Mouse (Mus musculus) splenic B cell, adult 2 months (primary cell): ENCODE data around the gene Nckap1.

Experiments
- DNase-seq: peaks from one replicate; pipeline ENCODE4 v3.0.0-alpha.2; 2011; ENCODE audit warnings: low read depth, low spot score
- H3K27me3 ChIP-seq: 2 replicates; pipeline ENCODE4 v1.6.1; 2012; ENCODE audit warnings: mild to moderate bottlenecking, low read length, moderate library complexity, mixed read lengths; ENCODE audit not compliant: control insufficient read depth, poor library complexity, insufficient read depth, severe bottlenecking
- H3K36me3 ChIP-seq: 2 replicates; pipeline ENCODE4 v1.6.1; 2012; ENCODE audit warnings: mild to moderate bottlenecking, low read length, moderate library complexity, mixed read lengths; ENCODE audit not compliant: control insufficient read depth, poor library complexity, insufficient read depth, severe bottlenecking

Gene Nckap1

GRCm38 (mm10) chr2:80581043-80581711 is at the start of gene Nckap1:
Gene Nckap1, minus strand, starts transcription at chr2:80581380.
- DNase-seq = peak; percentile 52
- H3K36me3 ChIP-seq = no peaks in the 10 kb centered on the region
- H3K27me3 ChIP-seq = no peaks in the 10 kb centered on the region; the same call in 1 of the 2 replicates

GRCm38 (mm10) chr2:80624523-80624922 is 43.3 kb upstream of the Nckap1 start:
- Histone ChIP-seq H3K27me3 (no peaks in the 10 kb centered on the region), H3K36me3 (0 out of 2 replicates have a peak, but pooled peaks cover 1% of the 10 kb centered on the region)
- no peak for DNase-seq

GRCm38 (mm10) chr2:80621921-80622320 is 40.7 kb upstream of the Nckap1 start:
- H3K36me3 ChIP-seq = 0 out of 2 replicates have a peak, but pooled peaks cover 1% of the 10 kb centered on the region
- no peak for DNase-seq
- H3K27me3 ChIP-seq = no peaks in the 10 kb centered on the region

GRCm38 (mm10) chr2:80618991-80619390 is 37.8 kb upstream of the Nckap1 start:
- no peak for DNase-seq
- Histone ChIP-seq H3K36me3 (peaks cover 3% of the 10 kb centered on the region; the same call in 1 of the 2 replicates), H3K27me3 (no peaks in the 10 kb centered on the region)

GRCm38 (mm10) chr2:80616854-80617737 is 35.9 kb upstream of the Nckap1 start, which contains the start of the genes Dusp19 and Nup35:
Gene Dusp19, plus strand, starts transcription at chr2:80617045.
Gene Nup35, plus strand, starts transcription at chr2:80617236.
- peaks cover 3% of the 10 kb centered on the region; the same call in 1 of the 2 replicates for H3K36me3 ChIP-seq
- peak; percentile 93 for DNase-seq
- no peaks in the 10 kb centered on the region for H3K27me3 ChIP-seq

GRCm38 (mm10) chr2:80612796-80613195 is 31.6 kb upstream of the Nckap1 start:
- Histone ChIP-seq H3K36me3 (peaks cover 2% of the 10 kb centered on the region; the same call in 1 of the 2 replicates), H3K27me3 (no peaks in the 10 kb centered on the region; the same call in 1 of the 2 replicates)
- DNase-seq = no peak

- no peak for DNase-seq
- Histone ChIP-seq H3K36me3 (peaks cover 2% of the 10 kb centered on the region; the same call in 1 of the 2 replicates), H3K27me3 (no peaks in the 10 kb centered on the region; the same call in 1 of the 2 replicates)
Observed at GRCm38 (mm10) chr2:80612286-80612685, 31.1 kb upstream of the Nckap1 start.

- Histone ChIP-seq H3K27me3 (no peaks in the 10 kb centered on the region), H3K36me3 (no peaks in the 10 kb centered on the region)
- no peak for DNase-seq
Observed at GRCm38 (mm10) chr2:80603771-80604426, 22.7 kb upstream of the Nckap1 start.

- H3K27me3 ChIP-seq = no peaks in the 10 kb centered on the region
- no peaks in the 10 kb centered on the region for H3K36me3 ChIP-seq
Observed at GRCm38 (mm10) chr2:80602756-80603155, 21.6 kb upstream of the Nckap1 start.

GRCm38 (mm10) chr2:80600611-80601010 is 19.4 kb upstream of the Nckap1 start:
- no peak for DNase-seq
- no peaks in the 10 kb centered on the region for H3K36me3 ChIP-seq
- H3K27me3 ChIP-seq = no peaks in the 10 kb centered on the region

More at GRCm38 (mm10) chr2:80602756-80603155, 21.6 kb upstream of the Nckap1 start:
- no peak for DNase-seq

GRCm38 (mm10) chr2:80599850-80600249 is 18.7 kb upstream of the Nckap1 start:
- H3K36me3 ChIP-seq = no peaks in the 10 kb centered on the region
- no peak for DNase-seq
- H3K27me3 ChIP-seq = no peaks in the 10 kb centered on the region

- Histone ChIP-seq H3K27me3 (no peaks in the 10 kb centered on the region), H3K36me3 (no peaks in the 10 kb centered on the region)
- DNase-seq = no peak
Observed at GRCm38 (mm10) chr2:80596960-80597359, 15.8 kb upstream of the Nckap1 start.

- DNase-seq = no peak
- H3K27me3 ChIP-seq = no peaks in the 10 kb centered on the region
Observed at GRCm38 (mm10) chr2:80594215-80594918, 13.2 kb upstream of the Nckap1 start.

GRCm38 (mm10) chr2:80582356-80582755 is 1.2 kb upstream of the Nckap1 start:
- no peaks in the 10 kb centered on the region for H3K36me3 ChIP-seq
- no peak for DNase-seq
- no peaks in the 10 kb centered on the region; the same call in 1 of the 2 replicates for H3K27me3 ChIP-seq

More at GRCm38 (mm10) chr2:80594215-80594918, 13.2 kb upstream of the Nckap1 start:
- no peaks in the 10 kb centered on the region for H3K36me3 ChIP-seq
